Mouse (Mus musculus): ENCODE measurements around the gene Tifa.

Tifa gene

GRCm38 (mm10) chr3:127868880-127869279, 79.3 kb downstream of the Tifa start:
- no peak for DNase-seq

- no peak for DNase-seq
Measured at GRCm38 (mm10) chr3:127871575-127871974, 82.0 kb downstream of the Tifa start.

DNA sequence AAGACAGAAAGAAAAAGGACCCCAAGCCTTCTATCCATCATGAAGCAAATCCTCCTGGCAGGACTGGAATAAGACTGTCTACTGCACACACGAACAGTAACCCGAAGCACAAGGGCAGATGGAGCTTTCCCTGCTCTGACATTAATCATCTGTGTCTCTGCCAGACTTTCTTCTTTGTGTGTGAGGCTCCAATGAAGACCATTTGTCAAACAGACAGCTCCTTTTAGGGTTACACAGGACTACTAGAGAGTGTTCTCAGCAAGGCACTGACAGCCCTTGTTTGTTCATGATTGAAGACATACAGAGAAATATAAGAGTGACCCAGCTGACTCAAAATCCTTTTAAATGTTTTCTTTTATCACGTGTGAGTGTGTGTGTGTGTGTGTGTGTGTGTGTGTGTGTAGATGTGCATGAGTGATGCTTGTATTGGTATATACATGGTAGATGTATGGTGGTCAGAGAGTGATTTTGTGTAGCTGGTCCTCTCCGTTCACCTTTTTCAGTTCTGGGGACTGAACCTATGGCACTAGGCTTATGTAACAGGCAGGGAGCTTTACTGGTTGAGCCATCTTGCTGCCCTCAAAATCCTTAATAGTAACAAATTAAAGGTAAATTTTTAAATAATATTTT, 84.8 kb downstream of the Tifa start:
- no peak for DNase-seq

GRCm38 (mm10) chr3:127875059-127875458, 85.5 kb downstream of the Tifa start:
- DNase-seq = no peak

DNA sequence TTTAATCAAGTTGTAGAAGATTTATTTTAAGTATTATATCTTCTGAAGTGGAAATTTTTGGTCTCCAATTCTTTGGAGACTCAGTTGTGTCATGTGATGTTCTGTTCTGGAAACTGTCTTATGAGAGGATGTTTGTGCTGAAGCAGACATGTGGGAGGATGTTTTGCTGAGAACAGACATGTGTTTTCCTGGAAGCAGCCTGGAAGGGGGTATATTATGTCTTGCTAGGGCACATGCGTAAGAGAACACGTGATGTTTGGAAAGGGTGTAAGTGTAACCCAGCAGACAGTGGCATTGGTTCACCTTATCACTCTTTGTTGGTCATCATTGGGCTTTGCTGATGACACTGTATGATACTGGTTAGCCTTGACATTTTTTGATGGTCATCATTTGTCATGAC, 85.9 kb downstream of the Tifa start:
- no peak for DNase-seq

DNA sequence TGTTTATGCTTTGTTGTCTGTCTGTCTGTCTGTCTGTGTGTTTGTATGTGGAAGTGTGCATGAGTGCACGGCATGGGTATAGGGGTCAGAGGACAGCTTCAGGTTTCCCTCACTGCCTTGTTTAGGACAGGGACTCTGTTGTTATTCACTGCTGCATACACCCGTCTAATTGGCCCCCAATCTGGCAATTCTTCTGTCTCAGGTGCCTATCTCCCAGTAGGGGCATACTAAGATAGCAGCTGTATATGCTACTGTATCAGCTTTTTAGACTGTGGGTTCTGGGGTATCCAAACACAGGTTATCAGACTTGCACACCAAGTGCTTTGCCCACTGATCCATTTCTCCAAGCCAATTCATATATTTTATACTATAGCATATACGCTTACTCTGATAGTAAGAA, 90.4 kb downstream of the Tifa start:
- DNase-seq = no peak

DNA sequence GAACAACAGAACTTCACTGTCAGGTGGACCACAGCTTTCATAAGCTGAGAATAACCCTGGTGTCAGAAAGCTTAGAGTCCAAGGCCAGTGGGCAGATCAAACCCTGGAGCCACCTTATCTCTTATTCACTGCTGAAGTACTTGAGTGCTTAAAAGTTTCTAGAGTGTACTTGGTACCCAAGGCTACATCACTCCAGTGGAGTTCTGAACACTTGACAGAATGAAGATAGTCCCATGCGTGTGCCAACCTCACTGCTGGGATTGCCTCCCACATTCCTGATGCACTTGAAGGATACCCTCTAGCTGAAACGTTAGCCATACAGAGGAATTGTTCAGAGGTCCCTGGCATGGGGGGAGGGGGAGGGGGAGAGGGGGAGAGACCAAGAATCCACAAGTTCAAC, 92.1 kb downstream of the Tifa start:
- no peak for DNase-seq
